Mouse (Mus musculus) heart, embryonic 14.5 days (tissue): ENCODE data around the gene Pck1. TPM values are rescaled to one million over a fixed set of nuclear protein-coding genes. Genes with fewer than 3 reads are reported as not detected.

ENCODE experiments used
- ATAC-seq: fragments of 200-750 bp; cut with Nextera tagmentation; 2 replicates; pipeline ENCODE4 v1.8.0; 2017; ENCODE audit warnings: low read depth, moderate TSS enrichment; ENCODE audit not compliant: insufficient number of reproducible peaks, insufficient read depth, low FRiP score
- H3K27ac ChIP-seq, 2 experiments: fragments of 200-500 bp in 1 of 2; fragments of 300-500 bp in 1 of 2; sonication (generic) in 1 of 2; replicated peaks in 1 of 2; 2 replicates each; pipeline ENCODE4 v1.5.1; 2012 to 2014; ENCODE audit warnings: low read depth in 2 of 2, low read length in 2 of 2, control low read depth in 1 of 2, mild to moderate bottlenecking in 1 of 2, mixed read lengths in 1 of 2; ENCODE audit not compliant: control insufficient read depth in 1 of 2, insufficient read depth in 1 of 2
- H3K27me3 ChIP-seq: fragments of 300-500 bp; sonication (generic); 2 replicates; pipeline ENCODE4 v1.6.1; 2014; ENCODE audit warnings: mild to moderate bottlenecking, low read length, control low read depth; ENCODE audit not compliant: control insufficient read depth, insufficient read depth
- H3K36me3 ChIP-seq: fragments of 300-500 bp; sonication (generic); 2 replicates; pipeline ENCODE4 v1.6.1; 2014; ENCODE audit warnings: mild to moderate bottlenecking, control low read depth, low read length, mixed read lengths; ENCODE audit not compliant: control insufficient read depth, insufficient read depth
- H3K4me1 ChIP-seq, 2 experiments: fragments of 200-500 bp in 1 of 2; fragments of 300-500 bp in 1 of 2; sonication (generic) in 1 of 2; 2 replicates each; pipeline ENCODE4 v1.6.1; 2012 to 2014; ENCODE audit warnings: low read length in 2 of 2, control low read depth in 1 of 2, mixed read lengths in 1 of 2; ENCODE audit not compliant: control insufficient read depth in 2 of 2, insufficient read depth in 2 of 2
- H3K4me2 ChIP-seq: fragments of 300-500 bp; sonication (generic); 2 replicates; pipeline ENCODE4 v1.6.1; 2014; ENCODE audit warnings: mild to moderate bottlenecking, low read length
- H3K4me3 ChIP-seq, 2 experiments: fragments of 200-500 bp in 1 of 2; fragments of 300-500 bp in 1 of 2; sonication (generic) in 1 of 2; 2 replicates each; pipeline ENCODE4 v1.5.1; 2012 to 2014; ENCODE audit warnings: low read length in 2 of 2, mild to moderate bottlenecking in 2 of 2, control low read depth in 1 of 2, low read depth in 1 of 2, moderate library complexity in 1 of 2; ENCODE audit not compliant: control insufficient read depth in 1 of 2, insufficient read depth in 1 of 2
- H3K9ac ChIP-seq: fragments of 300-500 bp; sonication (generic); 2 replicates; pipeline ENCODE4 v1.6.1; 2014; ENCODE audit warnings: mild to moderate bottlenecking, low read length
- H3K9me3 ChIP-seq: fragments of 300-500 bp; sonication (generic); 2 replicates; pipeline ENCODE4 v1.6.1; 2016; ENCODE audit warnings: low read length, control low read depth; ENCODE audit not compliant: control insufficient read depth
- WGBS: fragments of 180-500 bp; shearing (Covaris S2); extraction: QIAGEN DNeasy Blood & Tissue Kit; methylation state at CpG from one replicate; pipeline ENCODE4 v1.1.7; 2014; 5-methylcytosine and 5-hydroxymethylcytosine counted together
- polyA plus RNA-seq: library from polyadenylated mRNA; unstranded; fragments of >200 nt; fragmentation: Nextera tagmentation; extraction: Ambion mirVana; gene quantifications from 2 replicates; pipeline ENCODE4 v1.2.1, GENCODE M21; 2014

Pck1 gene
- polyA plus RNA-seq, 1 experiment from 2014 or later = not detected

- ATAC-seq = no peak
- no peak overlapping the region for H3K27ac ChIP-seq
- H3K4me2 ChIP-seq = no peak overlapping the region
- WGBS = 83% methylated on average over 7 of the region's 7 CpGs
- H3K9me3 ChIP-seq = no peaks in the 10 kb centered on the region
- H3K9ac ChIP-seq = no peak overlapping the region
- peaks cover 5 to 21% of the 10 kb centered on the region in 2 experiments; a peak in 3 of 4 replicates for H3K4me1 ChIP-seq
- H3K27me3 ChIP-seq = no peaks in the 10 kb centered on the region
- H3K4me3 ChIP-seq = no peak overlapping the region
- H3K36me3 ChIP-seq = no peaks in the 10 kb centered on the region
Measured at GRCm38 (mm10) chr2:173151784-173152284, 1.0 kb upstream of the Pck1 start.

- no peak for ATAC-seq
- Histone ChIP-seq H3K4me1 (peaks cover 5 to 21% of the 10 kb centered on the region in 2 experiments; a peak in 3 of 4 replicates), H3K9me3 (no peaks in the 10 kb centered on the region), H3K27ac (no peak overlapping the region), H3K4me2 (no peak overlapping the region), H3K36me3 (no peaks in the 10 kb centered on the region), H3K27me3 (no peaks in the 10 kb centered on the region), H3K4me3 (no peak overlapping the region), H3K9ac (no peak overlapping the region)
- WGBS = 73% methylated on average over 10 of the region's 10 CpGs
Measured at GRCm38 (mm10) chr2:173153266-173153665, 418 bp downstream of the Pck1 start.

DNA sequence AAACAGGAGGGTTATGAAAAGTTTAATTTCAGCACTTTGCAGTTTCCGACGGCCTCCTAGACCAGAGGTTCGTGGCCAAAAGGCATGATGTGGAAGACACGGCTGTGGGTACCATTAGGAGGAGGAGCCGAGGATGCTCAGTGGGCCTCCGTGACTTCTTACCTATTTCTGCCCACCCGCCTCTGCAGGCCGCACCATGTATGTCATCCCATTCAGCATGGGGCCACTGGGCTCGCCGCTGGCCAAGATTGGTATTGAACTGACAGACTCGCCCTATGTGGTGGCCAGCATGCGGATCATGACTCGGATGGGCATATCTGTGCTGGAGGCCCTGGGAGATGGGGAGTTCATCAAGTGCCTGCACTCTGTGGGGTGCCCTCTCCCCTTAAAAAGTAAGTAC lies 1.7 kb downstream of the Pck1 start:
- Histone ChIP-seq H3K4me2 (no peak overlapping the region), H3K4me1 (peaks cover 8 to 21% of the 10 kb centered on the region in 2 experiments; a peak in 3 of 4 replicates), H3K27ac (no peak overlapping the region), H3K27me3 (no peaks in the 10 kb centered on the region), H3K4me3 (no peak overlapping the region), H3K9ac (no peak overlapping the region), H3K36me3 (no peaks in the 10 kb centered on the region), H3K9me3 (no peaks in the 10 kb centered on the region)
- 89% methylated on average over 13 of the region's 13 CpGs for WGBS
- no peak for ATAC-seq

DNA sequence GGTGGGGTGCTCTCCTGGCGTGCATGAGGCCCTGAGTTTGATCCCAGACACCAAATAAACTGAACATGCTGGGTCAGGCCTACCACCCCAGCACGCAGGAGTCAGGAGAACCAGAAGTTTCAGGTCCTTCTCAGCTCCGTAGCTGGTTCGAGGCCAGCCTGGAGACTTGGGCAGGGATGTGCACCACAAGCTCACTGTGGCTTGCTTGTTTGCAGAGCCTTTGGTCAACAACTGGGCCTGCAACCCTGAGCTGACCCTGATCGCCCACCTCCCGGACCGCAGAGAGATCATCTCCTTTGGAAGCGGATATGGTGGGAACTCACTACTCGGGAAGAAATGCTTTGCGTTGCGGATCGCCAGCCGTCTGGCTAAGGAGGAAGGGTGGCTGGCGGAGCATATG lies 2.1 kb downstream of the Pck1 start:
- Histone ChIP-seq H3K36me3 (no peaks in the 10 kb centered on the region), H3K27ac (no peak overlapping the region), H3K27me3 (no peaks in the 10 kb centered on the region), H3K9ac (no peak overlapping the region), H3K4me3 (no peak overlapping the region), H3K4me1 (peaks cover 9 to 21% of the 10 kb centered on the region in 2 experiments; a peak in 3 of 4 replicates), H3K4me2 (no peak overlapping the region), H3K9me3 (no peaks in the 10 kb centered on the region)
- no peak for ATAC-seq
- 89% methylated on average over 14 of the region's 14 CpGs for WGBS

GRCm38 (mm10) chr2:173155907-173156306 lies 3.1 kb downstream of the Pck1 start:
- H3K36me3 ChIP-seq = no peaks in the 10 kb centered on the region
- ATAC-seq = no peak
- no peak overlapping the region for H3K4me3 ChIP-seq
- peaks cover 9 to 18% of the 10 kb centered on the region in 2 experiments; a peak in 3 of 4 replicates for H3K4me1 ChIP-seq
- H3K27me3 ChIP-seq = no peaks in the 10 kb centered on the region
- H3K27ac ChIP-seq = no peak overlapping the region
- no peak overlapping the region for H3K9ac ChIP-seq
- WGBS = 88% methylated on average over 10 of the region's 10 CpGs
- no peak overlapping the region for H3K4me2 ChIP-seq
- H3K9me3 ChIP-seq = no peaks in the 10 kb centered on the region

GRCm38 (mm10) chr2:173156923-173157322 lies 4.1 kb downstream of the Pck1 start:
- Histone ChIP-seq H3K4me2 (no peak overlapping the region), H3K4me1 (peaks cover 9 to 12% of the 10 kb centered on the region in 2 experiments; a peak in 3 of 4 replicates), H3K27ac (no peak overlapping the region), H3K4me3 (no peak overlapping the region), H3K36me3 (no peaks in the 10 kb centered on the region), H3K9ac (no peak overlapping the region), H3K9me3 (no peaks in the 10 kb centered on the region), H3K27me3 (no peaks in the 10 kb centered on the region)
- ATAC-seq = no peak
- 82% methylated on average over 13 of the region's 13 CpGs for WGBS

- H3K27me3 ChIP-seq = no peaks in the 10 kb centered on the region
- 58% methylated on average over 4 of the region's 4 CpGs for WGBS
- H3K4me2 ChIP-seq = no peak overlapping the region
- no peak overlapping the region for H3K27ac ChIP-seq
- H3K9ac ChIP-seq = no peak overlapping the region
- no peak overlapping the region for H3K4me3 ChIP-seq
- peaks cover 9% of the 10 kb centered on the region in 2 experiments; a peak in 3 of 4 replicates for H3K4me1 ChIP-seq
- ATAC-seq = no peak
- H3K36me3 ChIP-seq = no peaks in the 10 kb centered on the region
- H3K9me3 ChIP-seq = no peaks in the 10 kb centered on the region
Measured at GRCm38 (mm10) chr2:173157376-173157775, 4.5 kb downstream of the Pck1 start.

- H3K4me3 ChIP-seq = no peak overlapping the region
- H3K36me3 ChIP-seq = no peaks in the 10 kb centered on the region
- H3K4me1 ChIP-seq = peaks cover 5 to 6% of the 10 kb centered on the region in 2 experiments; a peak in 3 of 4 replicates
- H3K4me2 ChIP-seq = no peak overlapping the region
- no peaks in the 10 kb centered on the region for H3K9me3 ChIP-seq
- no peaks in the 10 kb centered on the region for H3K27me3 ChIP-seq
- no peak overlapping the region for H3K27ac ChIP-seq
- 94% methylated on average over 4 of the region's 4 CpGs for WGBS
- no peak for ATAC-seq
- H3K9ac ChIP-seq = no peak overlapping the region
Measured at GRCm38 (mm10) chr2:173157871-173158270, 5.0 kb downstream of the Pck1 start.
